Mouse (Mus musculus) stomach, postnatal 0 days (tissue): ENCODE measurements around the gene Ercc6l2.

Experiments used
- CTCF ChIP-seq: IDR thresholded peaks from 2 replicates; pipeline ENCODE4 v1.5.1; 2016; ENCODE audit warnings: antibody characterized with exemption, low read depth, mild to moderate bottlenecking, moderate library complexity
- EP300 ChIP-seq: optimal IDR thresholded peaks from 2 replicates; pipeline ENCODE3; 2016; ENCODE audit warnings: antibody characterized with exemption

- TF ChIP-seq CTCF, result no peak
- no peak for TF ChIP-seq EP300
Observed at GRCm38 (mm10) chr13:63811477-63811876, 3.6 kb upstream of the Ercc6l2 start.
